Mouse (Mus musculus) brain, embryonic 14.5 days (tissue): ENCODE measurements around the gene Radil.

Experiments
- CTCF ChIP-seq: fragments of 200-500 bp; IDR thresholded peaks from 2 replicates; pipeline ENCODE4 v1.5.1; 2012; ENCODE audit warnings: inconsistent platforms, mild to moderate bottlenecking, moderate library complexity, borderline replicate concordance; ENCODE audit not compliant: insufficient read depth, insufficient read length; ENCODE audit errors: extremely low read depth
- POLR2A ChIP-seq: fragments of 200-500 bp; IDR thresholded peaks from 2 replicates; pipeline ENCODE4 v1.6.1; 2012; ENCODE audit warnings: mild to moderate bottlenecking, inconsistent platforms, borderline replicate concordance; ENCODE audit not compliant: poor library complexity, insufficient read depth, insufficient read length, severe bottlenecking; ENCODE audit errors: extremely low read depth

DNA sequence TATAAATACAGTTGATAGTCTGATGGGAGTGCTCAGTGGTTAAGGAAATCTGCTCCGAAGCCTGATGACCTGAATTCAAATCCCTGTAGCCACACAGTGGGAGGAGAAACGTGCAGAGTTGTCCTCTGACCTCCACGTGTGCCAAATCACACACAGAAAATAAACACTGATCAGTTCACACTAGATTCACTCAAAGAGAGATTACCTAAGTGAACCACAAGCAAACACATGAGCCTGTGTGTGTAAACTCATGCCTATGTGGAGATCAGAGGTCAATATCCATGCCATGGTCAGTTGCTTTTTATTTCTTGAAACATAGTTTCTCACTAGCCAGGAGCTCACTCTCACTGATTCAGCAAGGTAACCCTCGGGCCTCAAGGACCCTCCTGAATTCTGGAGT, 30.5 kb downstream of the Radil start:
- TF ChIP-seq POLR2A (no peak), CTCF (no peak)
